Mouse (Mus musculus): ENCODE measurements around the gene Rho. TPM values are rescaled to one million over a fixed set of nuclear protein-coding genes. Genes with fewer than 3 reads are reported as not detected.

Rho gene
- polyA plus RNA-seq, 1 experiment from 2014 or later = 0.19 TPM

DNA sequence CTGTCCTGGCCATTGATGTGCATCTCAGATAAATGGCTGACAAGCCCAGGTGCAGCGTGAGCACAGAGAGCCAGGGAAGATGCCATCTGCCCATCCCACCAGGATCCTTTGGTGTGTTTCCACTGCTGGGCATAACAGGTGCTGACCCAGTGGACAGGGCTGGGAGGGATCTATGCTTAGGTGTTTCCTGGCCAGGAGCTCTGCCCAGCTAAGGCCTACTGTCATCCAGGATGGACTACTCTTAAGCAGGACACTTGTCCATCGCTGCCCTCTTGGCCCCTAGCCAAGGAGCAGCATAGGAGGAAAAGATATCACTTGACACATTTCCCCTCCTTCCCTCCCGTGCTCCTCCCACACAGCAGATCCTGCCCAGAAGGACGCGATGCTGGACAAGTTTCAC, 14.9 kb upstream of the Rho start:
- no peak for ATAC-seq (ENCODE audit: low FRiP score)
- 88% methylated on average over 5 of the region's 5 CpGs for WGBS
- Histone ChIP-seq H3K4me2 (replicated peaks) (no peak overlapping the region), H3K9me3 (replicated peaks) (no peaks in the 10 kb centered on the region), H3K4me3 (no peak overlapping the region), H3K36me3 (peaks cover 31% of the 10 kb centered on the region; the same call in 1 of the 2 replicates), H3K4me1 (0 out of 2 replicates have a peak, but pooled peaks cover 9% of the 10 kb centered on the region), H3K27me3 (no peaks in the 10 kb centered on the region), H3K9ac (no peak overlapping the region), H3K27ac (no peak overlapping the region)

DNA sequence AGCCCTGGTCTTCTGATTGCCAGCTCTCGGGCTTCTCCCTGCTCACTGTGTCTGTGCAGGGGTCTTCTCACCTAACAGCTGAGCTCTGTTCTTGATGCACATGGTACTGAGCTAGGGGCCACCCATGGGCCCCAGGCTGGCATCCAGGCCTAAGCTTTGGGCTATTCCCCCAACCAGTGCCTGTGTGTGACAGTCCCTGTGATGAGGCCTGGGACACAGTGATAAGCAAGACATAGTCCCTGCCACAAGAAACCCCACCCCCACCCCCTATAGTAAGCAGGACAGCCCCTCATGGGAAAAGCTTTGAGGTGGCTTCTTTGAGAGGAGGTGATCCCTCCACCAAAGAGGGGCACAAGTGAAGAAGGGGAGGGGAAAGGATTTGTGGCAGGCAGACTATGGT, 12.9 kb upstream of the Rho start:
- Histone ChIP-seq H3K27ac (no peak overlapping the region), H3K4me3 (no peak overlapping the region), H3K27me3 (no peaks in the 10 kb centered on the region), H3K4me1 (0 out of 2 replicates have a peak, but pooled peaks cover 9% of the 10 kb centered on the region), H3K9ac (no peak overlapping the region), H3K4me2 (replicated peaks) (no peak overlapping the region), H3K9me3 (replicated peaks) (no peaks in the 10 kb centered on the region), H3K36me3 (peaks cover 27% of the 10 kb centered on the region; the same call in 1 of the 2 replicates)
- WGBS = 86% methylated on average over 1 of the region's 1 CpGs
- ATAC-seq (ENCODE audit: low FRiP score) = no peak

GRCm38 (mm10) chr6:115919876-115920275, 11.7 kb upstream of the Rho start:
- Histone ChIP-seq H3K4me3 (no peak overlapping the region), H3K27ac (no peak overlapping the region)
- WGBS = 88% methylated on average over 5 of the region's 5 CpGs

GRCm38 (mm10) chr6:115924829-115925228, 6.7 kb upstream of the Rho start:
- no peak overlapping the region for H3K4me2 ChIP-seq (replicated peaks)
- peaks cover 10% of the 10 kb centered on the region for H3K4me1 ChIP-seq
- no peak for ATAC-seq (ENCODE audit: low FRiP score)
- H3K27ac ChIP-seq = no peak overlapping the region
- no peaks in the 10 kb centered on the region for H3K9me3 ChIP-seq (replicated peaks)
- no peak overlapping the region for H3K4me3 ChIP-seq
- no peaks in the 10 kb centered on the region for H3K27me3 ChIP-seq
- peaks cover 3% of the 10 kb centered on the region; the same call in 1 of the 2 replicates for H3K36me3 ChIP-seq
- WGBS = 57% methylated on average over 6 of the region's 6 CpGs
- H3K9ac ChIP-seq = no peak overlapping the region; the same call in 1 of the 2 replicates

More at GRCm38 (mm10) chr6:115919876-115920275, 11.7 kb upstream of the Rho start:
- ATAC-seq (ENCODE audit: low FRiP score) = no peak
- Histone ChIP-seq H3K4me1 (0 out of 2 replicates have a peak, but pooled peaks cover 3% of the 10 kb centered on the region), H3K9ac (no peak overlapping the region), H3K36me3 (peaks cover 19% of the 10 kb centered on the region; the same call in 1 of the 2 replicates), H3K9me3 (replicated peaks) (no peaks in the 10 kb centered on the region), H3K27me3 (no peaks in the 10 kb centered on the region), H3K4me2 (replicated peaks) (no peak overlapping the region)

DNA sequence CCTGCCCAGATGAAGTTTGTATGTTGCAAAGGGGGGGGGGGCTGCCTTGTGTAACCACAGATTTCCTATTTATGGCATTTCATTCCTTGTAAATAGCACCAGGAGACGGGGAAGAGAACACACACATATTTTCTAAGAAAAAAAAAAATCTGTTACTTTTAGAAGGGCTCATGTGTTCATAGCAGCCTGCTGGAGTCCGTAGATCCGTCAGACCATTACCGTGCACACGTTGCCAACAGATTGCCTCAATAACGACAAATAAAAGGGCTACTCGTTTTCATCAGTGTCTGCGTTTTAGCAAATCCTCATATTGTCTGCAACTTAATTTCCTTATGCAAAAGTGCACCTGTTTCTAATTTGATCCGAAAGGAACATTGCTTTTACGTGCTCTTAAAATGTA, 5.1 kb upstream of the Rho start:
- no peaks in the 10 kb centered on the region for H3K36me3 ChIP-seq
- H3K27me3 ChIP-seq = no peaks in the 10 kb centered on the region
- H3K9ac ChIP-seq = no peak overlapping the region
- WGBS = 75% methylated on average over 10 of the region's 10 CpGs
- no peak overlapping the region for H3K4me3 ChIP-seq
- H3K27ac ChIP-seq = no peak overlapping the region
- peaks cover 14% of the 10 kb centered on the region for H3K4me1 ChIP-seq
- H3K9me3 ChIP-seq (replicated peaks) = no peaks in the 10 kb centered on the region
- no peak overlapping the region for H3K4me2 ChIP-seq (replicated peaks)
- no peak for ATAC-seq (ENCODE audit: low FRiP score)

DNA sequence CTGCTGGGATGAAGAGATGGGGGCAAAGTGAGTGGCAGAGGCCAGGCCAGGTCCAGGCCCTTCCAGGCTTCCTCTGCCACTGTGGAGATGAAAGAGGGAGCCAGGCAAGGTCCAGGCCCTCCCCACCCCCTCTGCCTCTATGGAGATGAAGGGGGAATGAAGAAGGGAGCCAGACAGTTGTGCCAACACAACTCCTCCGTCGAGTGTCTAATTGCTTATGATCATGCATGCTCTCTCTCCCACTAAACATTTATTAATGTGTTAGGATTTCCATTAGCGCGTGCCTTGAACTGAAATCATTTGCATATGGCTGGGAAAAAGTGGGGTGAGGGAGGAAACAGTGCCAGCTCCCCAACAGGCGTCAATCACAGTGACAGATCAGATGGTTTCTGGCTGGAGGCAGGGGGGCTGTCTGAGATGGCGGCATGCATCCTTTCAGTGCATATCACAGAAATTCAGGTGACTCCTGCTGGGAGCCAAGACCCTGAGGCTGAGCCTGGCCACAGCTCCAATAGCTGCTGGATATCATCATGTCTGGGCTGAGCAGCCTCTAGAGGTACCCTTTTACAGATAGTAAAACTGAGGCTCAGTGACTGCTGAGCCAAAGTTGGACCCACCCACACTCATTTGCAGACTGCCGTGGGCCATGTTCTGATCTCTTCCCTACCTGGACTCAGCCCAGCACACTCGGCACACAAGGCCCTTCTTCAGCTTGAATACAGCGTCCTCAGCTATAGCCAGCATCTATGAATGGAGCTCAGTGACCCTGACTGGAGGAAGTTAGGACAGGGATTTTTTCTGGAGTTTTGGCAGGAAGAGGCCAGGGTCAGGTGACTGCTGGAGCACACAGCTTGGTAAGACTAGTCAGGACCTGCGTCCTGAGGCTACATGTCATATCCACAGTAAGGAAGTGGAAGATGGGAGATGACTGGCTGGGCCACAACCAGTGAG, 4.0 kb upstream of the Rho start:
- H3K27ac ChIP-seq = no peak overlapping the region
- ATAC-seq (ENCODE audit: low FRiP score) = no peak
- H3K36me3 ChIP-seq = no peaks in the 10 kb centered on the region
- H3K27me3 ChIP-seq = no peaks in the 10 kb centered on the region
- peaks cover 14% of the 10 kb centered on the region for H3K4me1 ChIP-seq
- H3K9me3 ChIP-seq (replicated peaks) = no peaks in the 10 kb centered on the region
- WGBS = 65% methylated on average over 10 of the region's 10 CpGs
- H3K4me2 ChIP-seq (replicated peaks) = no peak overlapping the region
- H3K4me3 ChIP-seq = no peak overlapping the region
- H3K9ac ChIP-seq = 0 out of 2 replicates have a peak overlapping the region, but pooled peaks have one; percentile 8

- no peak overlapping the region for H3K9ac ChIP-seq
- H3K4me2 ChIP-seq (replicated peaks) = no peak overlapping the region
- no peaks in the 10 kb centered on the region for H3K27me3 ChIP-seq
- 64% methylated on average over 5 of the region's 5 CpGs for WGBS
- no peak overlapping the region for H3K27ac ChIP-seq
- no peaks in the 10 kb centered on the region for H3K36me3 ChIP-seq
- ATAC-seq (ENCODE audit: low FRiP score) = no peak
- H3K9me3 ChIP-seq (replicated peaks) = no peaks in the 10 kb centered on the region
- H3K4me1 ChIP-seq = peaks cover 11% of the 10 kb centered on the region
- H3K4me3 ChIP-seq = no peak overlapping the region
These were observed 1.5 kb upstream of the Rho start for GRCm38 (mm10) chr6:115930018-115930417.

DNA sequence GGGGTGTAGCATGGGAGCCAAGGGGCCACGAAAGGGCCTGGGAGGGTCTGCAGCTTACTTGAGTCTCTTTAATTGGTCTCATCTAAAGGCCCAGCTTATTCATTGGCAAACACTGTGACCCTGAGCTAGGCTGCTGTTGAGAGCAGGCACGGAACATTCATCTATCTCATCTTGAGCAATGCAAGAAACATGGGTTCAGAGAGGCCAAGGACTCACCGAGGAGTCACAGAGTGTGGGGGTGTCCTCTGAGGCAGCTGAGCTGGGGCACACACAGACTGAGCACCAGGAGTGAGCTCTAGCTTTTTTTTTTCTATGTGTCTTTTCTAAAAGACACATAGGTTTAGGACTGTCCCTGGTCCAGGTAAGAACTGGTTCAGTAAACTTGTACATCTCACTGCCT, 843 bp downstream of the Rho start:
- WGBS = 95% methylated on average over 3 of the region's 3 CpGs
- no peak for ATAC-seq (ENCODE audit: low FRiP score)
- H3K27me3 ChIP-seq = no peaks in the 10 kb centered on the region
- peaks cover 4% of the 10 kb centered on the region for H3K4me1 ChIP-seq
- H3K27ac ChIP-seq = no peak overlapping the region
- no peaks in the 10 kb centered on the region for H3K9me3 ChIP-seq (replicated peaks)
- H3K9ac ChIP-seq = no peak overlapping the region
- H3K4me3 ChIP-seq = no peak overlapping the region
- no peaks in the 10 kb centered on the region for H3K36me3 ChIP-seq
- H3K4me2 ChIP-seq (replicated peaks) = no peak overlapping the region

GRCm38 (mm10) chr6:115935544-115935943, 4.0 kb downstream of the Rho start:
- peaks cover 4% of the 10 kb centered on the region for H3K4me1 ChIP-seq
- H3K9me3 ChIP-seq (replicated peaks) = peaks cover 9% of the 10 kb centered on the region
- H3K9ac ChIP-seq = no peak overlapping the region
- H3K27ac ChIP-seq = no peak overlapping the region
- no peaks in the 10 kb centered on the region for H3K36me3 ChIP-seq
- WGBS = 87% methylated on average over 8 of the region's 8 CpGs
- ATAC-seq (ENCODE audit: low FRiP score) = no peak
- H3K4me3 ChIP-seq = no peak overlapping the region
- H3K27me3 ChIP-seq = no peaks in the 10 kb centered on the region
- no peak overlapping the region for H3K4me2 ChIP-seq (replicated peaks)

DNA sequence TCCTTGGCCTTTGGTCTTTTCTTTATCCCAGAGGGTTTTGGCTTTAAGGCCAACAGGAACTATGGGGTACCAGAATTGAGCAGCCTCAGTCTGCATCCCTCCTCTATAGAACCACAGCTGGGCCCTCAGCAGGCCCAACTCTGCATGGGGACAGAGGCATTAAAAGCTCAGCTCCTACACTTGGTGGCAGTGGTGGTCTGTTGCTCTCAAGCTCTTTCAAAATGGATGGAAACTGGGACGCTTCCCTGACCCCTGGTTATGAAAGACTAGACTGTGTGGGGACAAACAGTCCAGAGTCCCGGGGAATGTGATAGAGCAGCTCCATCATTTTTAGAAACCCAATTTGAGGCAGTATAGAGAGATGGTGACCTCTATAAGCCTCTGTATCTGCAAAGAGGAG, 6.5 kb downstream of the Rho start:
- H3K27ac ChIP-seq = no peak overlapping the region
- 89% methylated on average over 2 of the region's 2 CpGs for WGBS

DNA sequence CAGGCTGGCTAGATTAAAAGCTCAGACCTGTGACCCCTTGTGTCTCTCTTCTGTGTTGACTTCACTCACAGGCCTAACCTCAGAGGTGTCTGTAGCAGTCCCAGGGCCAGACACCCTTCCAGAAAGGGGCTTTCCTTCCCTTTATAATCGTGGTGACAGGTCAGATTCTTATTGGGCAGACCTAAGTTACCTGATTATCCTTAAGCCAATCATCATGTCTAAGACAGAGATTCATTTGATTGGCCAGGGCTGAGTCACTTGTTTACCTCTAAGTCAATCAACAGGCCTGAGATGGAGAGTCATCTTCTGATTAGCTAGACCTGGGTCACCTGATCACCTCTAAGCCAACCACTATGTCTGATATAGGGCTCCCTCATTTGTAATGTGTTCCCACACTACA, 7.2 kb downstream of the Rho start:
- H3K27ac ChIP-seq = no peak overlapping the region
- no peak overlapping the region for H3K9ac ChIP-seq
- ATAC-seq (ENCODE audit: low FRiP score) = no peak
- peaks cover 9% of the 10 kb centered on the region for H3K4me1 ChIP-seq
- WGBS = 79% methylated on average over 1 of the region's 1 CpGs
- H3K27me3 ChIP-seq = no peaks in the 10 kb centered on the region
- H3K4me2 ChIP-seq (replicated peaks) = no peak overlapping the region
- no peaks in the 10 kb centered on the region for H3K36me3 ChIP-seq
- no peak overlapping the region for H3K4me3 ChIP-seq
- peaks cover 9% of the 10 kb centered on the region for H3K9me3 ChIP-seq (replicated peaks)

More for the DNA sequence above, 6.5 kb downstream of the Rho start:
- no peaks in the 10 kb centered on the region for H3K36me3 ChIP-seq
- H3K4me1 ChIP-seq = peaks cover 9% of the 10 kb centered on the region
- no peaks in the 10 kb centered on the region for H3K27me3 ChIP-seq
- no peak overlapping the region for H3K9ac ChIP-seq
- H3K9me3 ChIP-seq (replicated peaks) = peaks cover 9% of the 10 kb centered on the region
- H3K4me2 ChIP-seq (replicated peaks) = no peak overlapping the region
- H3K4me3 ChIP-seq = no peak overlapping the region
- no peak for ATAC-seq (ENCODE audit: low FRiP score)

DNA sequence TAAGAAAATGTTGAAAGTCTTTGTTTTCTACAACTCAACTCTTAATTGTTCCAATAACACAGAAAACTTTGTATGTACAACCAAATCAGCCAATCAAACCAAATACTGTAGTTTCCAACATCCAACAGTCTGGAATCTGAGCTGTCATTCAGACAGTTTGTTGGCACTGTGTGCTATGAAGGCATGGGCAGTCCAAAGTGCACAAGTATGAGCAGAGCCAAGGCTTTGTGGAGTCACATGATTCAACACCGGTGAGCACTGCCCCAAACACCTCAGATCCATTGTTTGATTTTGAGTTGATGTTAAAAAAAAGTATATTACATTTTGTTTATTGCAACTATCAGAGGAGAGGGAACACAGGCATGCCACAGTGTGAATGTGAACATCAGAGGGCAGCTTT, 9.1 kb downstream of the Rho start:
- no peak for ATAC-seq (ENCODE audit: low FRiP score)
- Histone ChIP-seq H3K4me2 (replicated peaks) (no peak overlapping the region), H3K27me3 (no peaks in the 10 kb centered on the region), H3K36me3 (no peaks in the 10 kb centered on the region), H3K9me3 (replicated peaks) (peaks cover 9% of the 10 kb centered on the region), H3K9ac (no peak overlapping the region), H3K4me1 (peaks cover 9% of the 10 kb centered on the region), H3K27ac (no peak overlapping the region), H3K4me3 (no peak overlapping the region)
- 89% methylated on average over 1 of the region's 1 CpGs for WGBS

GRCm38 (mm10) chr6:115941128-115941527, 9.6 kb downstream of the Rho start:
- Histone ChIP-seq H3K4me1 (peaks cover 11% of the 10 kb centered on the region), H3K27ac (no peak overlapping the region), H3K4me2 (replicated peaks) (no peak overlapping the region), H3K9me3 (replicated peaks) (peaks cover 9% of the 10 kb centered on the region), H3K9ac (no peak overlapping the region), H3K27me3 (no peaks in the 10 kb centered on the region), H3K4me3 (no peak overlapping the region), H3K36me3 (no peaks in the 10 kb centered on the region)
- no peak for ATAC-seq (ENCODE audit: low FRiP score)
- WGBS = 8% methylated on average over 4 of the region's 12 CpGs
